Mouse (Mus musculus): ENCODE data around the gene Klhl23. TPM values are rescaled to one million over a fixed set of nuclear protein-coding genes. Genes with fewer than 3 reads are reported as not detected.
"Not testable (repeated sequence)": the region's sequence is repeated elsewhere in the genome, so short reads cannot be mapped to it uniquely, and the experiment has no call there.

Gene Klhl23
- polyA plus RNA-seq, 1 experiment: not detected

DNA sequence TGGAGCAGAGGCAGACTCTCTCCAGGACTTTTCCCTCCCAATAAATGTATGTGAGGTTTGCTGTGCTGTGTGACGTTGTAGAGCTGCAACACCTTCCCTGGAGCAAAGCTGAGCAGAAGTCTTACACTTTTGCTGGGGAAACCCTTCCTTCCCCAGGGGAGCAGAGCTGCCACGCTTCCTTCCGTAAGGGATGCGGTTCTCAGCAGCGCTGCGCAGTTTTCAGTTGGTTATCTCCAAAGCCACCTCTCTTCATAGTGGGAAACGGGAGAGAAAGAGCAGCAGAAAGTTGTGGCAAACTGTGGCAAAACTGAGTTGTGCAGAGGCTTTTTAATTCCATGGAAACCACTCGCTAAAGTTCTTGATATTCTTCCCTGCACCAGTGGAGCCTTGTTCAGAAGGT is 18.0 kb upstream of the Klhl23 start:
- Histone ChIP-seq H3K27ac (ENCODE audit: insufficient read depth, low read depth, low read length) (no peak overlapping the region), H3K4me3 (ENCODE audit: insufficient read depth, low read depth, low read length) (no peak overlapping the region), H3K4me1 (ENCODE audit: control insufficient read depth, insufficient read depth, low read length) (no peaks in the 10 kb centered on the region)
- 66% methylated on average over 8 of the region's 8 CpGs for WGBS
- TF ChIP-seq POLR2A (IDR thresholded peaks at IDR 0.05; ENCODE audit: insufficient read depth, low read depth, low read length) (no peak), CTCF (IDR thresholded peaks at IDR 0.05; ENCODE audit: insufficient read depth, low read depth, low read length) (no peak)

GRCm38 (mm10) chr2:69804663-69805062 is 17.1 kb upstream of the Klhl23 start:
- not testable (repeated sequence) for H3K27ac ChIP-seq (ENCODE audit: insufficient read depth, low read depth, low read length); H3K4me3 ChIP-seq (ENCODE audit: insufficient read depth, low read depth, low read length); H3K4me1 ChIP-seq (ENCODE audit: control insufficient read depth, insufficient read depth, low read length)
- 91% methylated on average over 9 of the region's 9 CpGs for WGBS

- TF ChIP-seq POLR2A (IDR thresholded peaks at IDR 0.05; ENCODE audit: insufficient read depth, low read depth, low read length) (no peak), CTCF (IDR thresholded peaks at IDR 0.05; ENCODE audit: insufficient read depth, low read depth, low read length) (no peak)
- Histone ChIP-seq H3K4me1 (ENCODE audit: control insufficient read depth, insufficient read depth, low read length) (no peaks in the 10 kb centered on the region), H3K4me3 (ENCODE audit: insufficient read depth, low read depth, low read length) (no peak overlapping the region), H3K27ac (ENCODE audit: insufficient read depth, low read depth, low read length) (no peak overlapping the region)
- 74% methylated on average over 15 of the region's 15 CpGs for WGBS
Observed at GRCm38 (mm10) chr2:69810169-69810568, 11.6 kb upstream of the Klhl23 start.

DNA sequence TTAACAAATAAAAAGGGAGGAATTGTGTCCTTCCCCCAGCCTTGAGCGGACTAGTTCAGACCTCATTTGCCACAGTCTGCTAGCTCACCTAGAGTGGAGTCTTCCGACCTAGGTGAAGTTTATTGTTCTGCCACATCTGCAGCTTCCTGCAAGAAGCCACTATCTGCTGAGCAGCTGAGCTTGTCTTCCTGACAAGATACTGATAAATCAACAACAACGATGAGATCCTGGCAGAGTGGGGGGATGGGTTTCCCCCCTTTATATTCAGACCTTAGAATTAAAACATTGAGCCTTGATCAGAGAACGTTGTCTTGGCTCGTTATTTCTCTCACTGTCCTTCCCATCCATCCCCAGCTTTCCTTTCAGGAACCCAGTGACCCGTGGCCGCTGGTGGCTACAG is 10.4 kb upstream of the Klhl23 start:
- H3K27ac ChIP-seq (ENCODE audit: insufficient read depth, low read depth, low read length); H3K4me1 ChIP-seq (ENCODE audit: control insufficient read depth, insufficient read depth, low read length); H3K4me3 ChIP-seq (ENCODE audit: insufficient read depth, low read depth, low read length): not testable (repeated sequence)
- WGBS: 61% methylated on average over 7 of the region's 7 CpGs

DNA sequence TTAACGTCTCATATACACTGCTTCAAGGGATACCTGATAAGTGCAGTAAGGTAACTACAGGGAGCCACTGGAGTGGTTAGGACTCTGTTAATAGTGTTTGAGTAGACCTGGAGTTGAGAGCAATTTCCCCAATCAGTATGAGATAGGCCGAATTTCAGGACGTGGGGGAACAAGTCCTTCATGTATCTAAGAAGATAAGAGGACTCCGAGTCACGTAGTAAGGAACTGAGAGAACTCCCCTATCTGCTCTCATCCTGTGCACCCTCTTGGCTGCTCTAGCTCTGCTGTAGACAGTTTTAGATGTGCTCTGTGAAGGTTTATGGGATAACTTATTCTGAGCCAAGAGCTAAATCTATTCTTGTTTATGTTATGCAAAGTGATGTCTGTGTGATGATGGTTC is 5.2 kb upstream of the Klhl23 start:
- 76% methylated on average over 5 of the region's 5 CpGs for WGBS
- no peaks in the 10 kb centered on the region for H3K4me1 ChIP-seq (ENCODE audit: control insufficient read depth, insufficient read depth, low read length)
- no peak overlapping the region for H3K27ac ChIP-seq (ENCODE audit: insufficient read depth, low read depth, low read length)
- no peak for TF ChIP-seq POLR2A (IDR thresholded peaks at IDR 0.05; ENCODE audit: insufficient read depth, low read depth, low read length)
- no peak for TF ChIP-seq CTCF (IDR thresholded peaks at IDR 0.05; ENCODE audit: insufficient read depth, low read depth, low read length)
- no peak overlapping the region for H3K4me3 ChIP-seq (ENCODE audit: insufficient read depth, low read depth, low read length)

DNA sequence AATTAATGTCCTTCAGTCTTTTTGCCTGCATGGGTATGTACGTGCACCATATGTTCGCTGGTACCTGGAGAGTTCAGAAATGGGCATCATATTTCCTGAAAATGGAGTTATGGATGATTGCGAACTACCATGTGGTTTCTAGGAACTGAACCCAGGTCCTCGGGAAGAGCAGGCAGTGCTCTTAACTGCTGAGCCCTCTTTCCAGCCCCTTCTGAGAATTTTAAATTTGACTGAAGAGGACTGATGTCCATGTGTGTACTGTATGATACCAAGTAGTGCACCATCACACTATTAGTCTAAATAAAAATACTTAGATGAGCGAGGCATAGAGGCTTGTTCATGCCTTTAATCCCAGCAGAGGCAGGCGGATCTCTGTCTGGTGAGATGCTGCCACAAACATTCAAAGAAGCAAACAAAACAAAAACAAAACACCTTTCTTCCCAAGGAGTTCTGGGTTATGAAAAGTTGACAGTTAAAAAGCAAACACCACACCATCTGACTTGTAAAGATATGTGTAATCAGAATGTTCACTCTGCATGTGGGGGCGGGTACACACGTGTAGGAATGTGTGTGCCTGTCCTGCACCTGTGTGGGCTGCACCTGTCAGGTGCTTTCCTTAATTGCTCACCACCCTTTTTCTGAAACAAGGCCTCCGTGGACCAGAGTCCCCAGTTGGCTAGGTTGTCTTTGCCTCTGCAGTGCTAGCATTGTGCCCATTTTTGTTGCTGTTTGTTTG is 3.2 kb upstream of the Klhl23 start:
- 84% methylated on average over 9 of the region's 9 CpGs for WGBS
- no peak overlapping the region for H3K27ac ChIP-seq (ENCODE audit: insufficient read depth, low read depth, low read length)
- no peak overlapping the region for H3K4me3 ChIP-seq (ENCODE audit: insufficient read depth, low read depth, low read length)
- H3K4me1 ChIP-seq (ENCODE audit: control insufficient read depth, insufficient read depth, low read length): no peaks in the 10 kb centered on the region
- TF ChIP-seq CTCF (IDR thresholded peaks at IDR 0.05; ENCODE audit: insufficient read depth, low read depth, low read length): no peak
- TF ChIP-seq POLR2A (IDR thresholded peaks at IDR 0.05; ENCODE audit: insufficient read depth, low read depth, low read length): no peak

DNA sequence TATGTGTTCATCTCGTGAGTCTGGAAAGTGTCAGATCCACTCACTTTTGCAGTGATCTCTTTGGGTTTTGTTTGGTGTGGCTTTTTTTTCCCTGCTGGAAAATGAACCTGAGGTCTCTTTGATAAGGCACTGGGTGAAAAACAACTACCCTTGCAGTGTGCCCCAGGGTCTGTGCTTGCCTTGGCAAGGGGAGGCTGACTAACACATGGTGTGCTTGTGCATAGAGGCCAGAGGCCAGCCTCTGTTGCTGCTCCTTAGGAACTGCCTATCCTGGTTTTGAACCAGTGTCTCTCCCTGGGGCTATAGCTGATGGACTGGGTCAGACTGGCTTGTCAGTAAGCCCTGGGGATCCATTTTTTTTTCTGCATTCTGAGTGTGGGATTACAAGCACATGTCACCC is 1.5 kb upstream of the Klhl23 start:
- TF ChIP-seq POLR2A (IDR thresholded peaks at IDR 0.05; ENCODE audit: insufficient read depth, low read depth, low read length): no peak
- no peak for TF ChIP-seq CTCF (IDR thresholded peaks at IDR 0.05; ENCODE audit: insufficient read depth, low read depth, low read length)
- Histone ChIP-seq H3K4me1 (ENCODE audit: control insufficient read depth, insufficient read depth, low read length) (no peaks in the 10 kb centered on the region), H3K4me3 (ENCODE audit: insufficient read depth, low read depth, low read length) (no peak overlapping the region), H3K27ac (ENCODE audit: insufficient read depth, low read depth, low read length) (no peak overlapping the region)
- WGBS: 78% methylated on average over 1 of the region's 1 CpGs

DNA sequence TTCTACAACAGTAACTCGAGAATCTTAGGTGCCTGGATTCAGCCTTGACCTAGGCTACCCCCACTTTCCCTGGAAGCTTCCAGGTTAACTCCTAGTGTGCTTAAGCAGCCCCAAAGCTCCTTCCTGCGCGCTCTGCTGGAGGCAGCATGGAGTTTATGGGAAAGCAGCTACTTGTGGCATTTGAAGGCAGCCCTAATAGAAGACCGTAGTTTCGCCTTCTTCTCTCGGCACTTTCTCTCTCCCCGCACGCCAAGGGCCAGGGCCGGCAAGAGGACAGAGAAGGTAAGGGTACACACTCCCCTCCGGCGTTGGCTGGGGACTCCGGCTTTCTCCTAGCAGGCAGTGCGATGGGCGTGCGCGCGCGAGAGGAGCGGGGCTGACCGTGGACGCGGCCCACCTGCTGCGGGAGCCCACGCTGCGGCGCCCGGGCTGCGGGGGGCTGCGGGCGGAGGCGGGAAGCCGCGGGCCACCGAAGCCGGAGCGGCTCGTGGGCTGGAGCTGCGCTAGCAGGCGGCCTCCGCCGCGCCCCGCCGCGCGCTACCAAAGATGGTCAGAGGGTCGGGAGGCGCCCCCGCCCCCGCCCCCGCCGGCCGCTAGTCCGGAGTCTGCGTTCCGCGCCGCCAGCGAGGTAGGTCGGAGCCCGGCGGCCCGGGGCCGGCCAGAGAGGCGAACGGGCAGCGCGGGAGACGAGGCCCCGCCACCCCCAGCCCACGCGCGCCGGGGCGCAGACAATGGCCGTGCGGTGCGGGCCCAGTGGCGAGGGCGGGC is 801 bp downstream of the Klhl23 start:
- TF ChIP-seq POLR2A (IDR thresholded peaks at IDR 0.05; ENCODE audit: insufficient read depth, low read depth, low read length) (no peak; the same call in 1 of the 2 replicates), CTCF (IDR thresholded peaks at IDR 0.05; ENCODE audit: insufficient read depth, low read depth, low read length) (no peak)
- under 1% methylated on average over 77 of the region's 80 CpGs for WGBS
- Histone ChIP-seq H3K4me3 (ENCODE audit: insufficient read depth, low read depth, low read length) (peak overlapping the region; percentile 100), H3K4me1 (ENCODE audit: control insufficient read depth, insufficient read depth, low read length) (peaks cover 9% of the 10 kb centered on the region), H3K27ac (ENCODE audit: insufficient read depth, low read depth, low read length) (peak overlapping the region; percentile 84)

DNA sequence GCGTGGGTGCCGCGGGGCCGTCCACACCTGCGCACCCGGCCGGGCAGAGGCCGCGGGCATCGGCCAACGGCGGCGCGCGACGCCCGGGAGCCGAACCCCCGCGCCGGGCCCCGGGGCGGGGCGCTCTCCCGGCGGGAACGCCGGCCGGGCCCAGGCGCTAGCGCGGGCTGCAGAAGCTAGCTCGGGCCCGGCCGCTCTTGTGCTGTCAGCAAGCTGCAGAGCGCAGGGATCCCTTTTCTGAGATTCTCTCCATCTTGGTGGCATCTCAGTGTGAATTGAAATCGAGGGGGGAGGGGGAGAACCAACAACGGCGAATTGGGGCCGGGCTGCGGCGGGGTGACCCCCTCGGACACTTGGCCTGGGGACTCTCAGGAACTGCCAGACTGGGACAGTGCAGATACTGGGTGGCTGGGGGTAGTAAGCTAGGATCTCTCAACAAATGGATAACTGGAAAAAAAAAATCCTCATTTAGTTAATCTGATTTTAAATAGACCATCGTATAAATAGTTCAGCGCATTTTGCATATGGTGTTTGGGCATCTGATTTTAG is 1.5 kb downstream of the Klhl23 start:
- Histone ChIP-seq H3K4me3 (ENCODE audit: insufficient read depth, low read depth, low read length) (peak overlapping the region; percentile 100), H3K4me1 (ENCODE audit: control insufficient read depth, insufficient read depth, low read length) (peaks cover 9% of the 10 kb centered on the region), H3K27ac (ENCODE audit: insufficient read depth, low read depth, low read length) (peak overlapping the region; percentile 84)
- WGBS: under 1% methylated on average over 39 of the region's 45 CpGs
- TF ChIP-seq CTCF (IDR thresholded peaks at IDR 0.05; ENCODE audit: insufficient read depth, low read depth, low read length) (no peak), POLR2A (IDR thresholded peaks at IDR 0.05; ENCODE audit: insufficient read depth, low read depth, low read length) (peak; percentile 24; the same call in 1 of the 2 replicates)

Data from olfactory bulb, adult 2 months (tissue).